Mouse (Mus musculus) kidney, adult 2 months (tissue): Measurements from ENCODE around the gene Diaph2. TPM values are rescaled to one million over a fixed set of nuclear protein-coding genes. Genes with fewer than 3 reads are reported as not detected.

Source experiments
- DNase-seq: peaks from one replicate; pipeline ENCODE4 v3.0.0; 2021
- H3K27ac ChIP-seq: fragments of 200-500 bp; 2 replicates; pipeline ENCODE4 v1.5.1; 2012; ENCODE audit warnings: low read depth, low read length, control low read depth, inconsistent platforms; ENCODE audit not compliant: insufficient read depth
- H3K27me3 ChIP-seq: fragments of 200-500 bp; replicated peaks from 2 replicates; pipeline ENCODE4 v1.6.1; 2012; ENCODE audit warnings: mild to moderate bottlenecking, moderate library complexity, low read length, inconsistent platforms; ENCODE audit not compliant: control insufficient read depth, insufficient read depth
- H3K36me3 ChIP-seq: fragments of 200-500 bp; 2 replicates; pipeline ENCODE4 v1.6.1; 2012; ENCODE audit warnings: mild to moderate bottlenecking, moderate library complexity, low read length, inconsistent platforms; ENCODE audit not compliant: control insufficient read depth, insufficient read depth
- H3K4me1 ChIP-seq: fragments of 200-500 bp; 2 replicates; pipeline ENCODE4 v1.6.1; 2011; ENCODE audit warnings: low read length; ENCODE audit not compliant: control insufficient read depth, insufficient read depth
- H3K4me3 ChIP-seq: fragments of 200-500 bp; 2 replicates; pipeline ENCODE4 v1.5.1; 2011; ENCODE audit warnings: mild to moderate bottlenecking, low read depth, low read length, control low read depth; ENCODE audit not compliant: insufficient read depth
- CTCF ChIP-seq: fragments of 200-500 bp; conservative IDR thresholded peaks from 2 replicates; pipeline ENCODE4 v1.5.1; 2011; ENCODE audit warnings: low read depth, mild to moderate bottlenecking, control low read depth, low read length, moderate library complexity, mixed read lengths; ENCODE audit not compliant: insufficient read depth, insufficient read length
- POLR2A ChIP-seq: fragments of 200-500 bp; IDR thresholded peaks from one replicate; pipeline ENCODE4 v1.6.1; 2011; ENCODE audit warnings: low read depth, low read length, control low read depth
- WGBS: fragments of 180-500 bp; shearing (Covaris S2); methylation state at CpG from one replicate; pipeline ENCODE4 v1.1.7; 2018; 5-methylcytosine and 5-hydroxymethylcytosine counted together
- polyA plus RNA-seq: library from polyadenylated mRNA; depleted of rRNA; stranded (reverse); fragments of >200 nt; gene quantifications from 2 replicates; pipeline ENCODE4 v1.2.3, GENCODE M21; 2012

The Diaph2 gene
- polyA plus RNA-seq, 1 experiment: 4.4 TPM

DNA sequence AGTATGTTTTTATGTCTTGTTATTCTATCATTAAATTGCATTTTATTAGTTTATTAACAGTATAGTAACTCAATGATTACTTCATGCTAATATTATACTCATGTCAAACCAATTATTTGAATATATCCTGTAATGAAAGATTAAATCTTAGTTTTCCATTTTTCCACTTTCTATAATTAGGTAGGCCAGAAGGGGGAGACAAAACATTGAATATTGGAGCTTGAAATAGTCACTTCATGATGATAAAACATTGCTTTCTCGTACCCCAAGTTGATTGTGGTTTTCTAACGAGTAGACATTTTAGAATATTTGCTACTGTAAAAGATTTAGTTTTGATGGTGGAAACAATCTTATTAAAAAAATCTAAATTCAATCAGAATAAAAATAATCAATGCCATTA, 82.4 kb downstream of the Diaph2 start:
- Histone ChIP-seq H3K27me3 (no peaks in the 10 kb centered on the region), H3K36me3 (no peaks in the 10 kb centered on the region), H3K27ac (no peak overlapping the region), H3K4me3 (no peak overlapping the region), H3K4me1 (no peaks in the 10 kb centered on the region)
- DNase-seq: peak; percentile 2
- TF ChIP-seq CTCF (no peak), POLR2A (no peak)
- WGBS: 27% methylated on average over 2 of the region's 2 CpGs

DNA sequence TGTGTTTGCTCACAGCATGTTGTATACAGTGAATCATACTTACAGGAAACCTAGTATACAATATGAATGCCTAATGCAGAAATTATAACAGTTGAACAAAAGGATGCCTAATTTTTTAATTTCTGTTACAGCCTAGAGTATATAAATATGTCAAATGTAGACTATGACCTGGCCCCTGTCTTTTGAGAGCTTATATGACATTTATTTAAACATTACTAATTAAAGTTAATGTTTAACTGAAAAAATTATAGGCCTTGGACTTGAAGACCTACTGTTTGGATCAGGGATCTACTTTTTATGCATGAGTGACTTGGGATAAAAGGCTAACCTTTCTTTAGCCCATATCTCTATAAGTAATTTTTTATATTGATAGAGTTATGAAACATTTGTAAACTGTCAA, 84.3 kb downstream of the Diaph2 start:
- no peak for DNase-seq
- TF ChIP-seq POLR2A (no peak), CTCF (no peak)
- H3K4me3 ChIP-seq: no peak overlapping the region
- no peak overlapping the region for H3K27ac ChIP-seq
- H3K36me3 ChIP-seq: no peaks in the 10 kb centered on the region
- no peaks in the 10 kb centered on the region for H3K4me1 ChIP-seq
- no peaks in the 10 kb centered on the region for H3K27me3 ChIP-seq

DNA sequence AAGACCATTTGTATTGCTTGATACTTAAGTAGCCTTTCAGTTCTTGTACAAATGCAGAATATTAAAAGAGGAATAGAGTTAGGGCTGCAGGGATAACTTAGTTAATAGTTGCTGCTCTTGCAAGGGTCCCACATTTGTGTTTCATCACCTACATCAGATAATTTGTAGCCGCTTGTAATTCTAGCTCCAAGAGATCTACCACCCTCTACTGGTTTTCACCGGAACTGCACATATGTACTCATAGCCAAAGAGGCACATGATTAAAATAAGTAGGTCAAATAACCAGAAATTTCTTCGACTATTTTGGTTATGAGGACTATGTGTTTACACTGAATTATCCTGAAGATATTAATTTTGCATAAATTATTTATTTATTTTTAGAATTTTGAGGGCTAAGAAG, 134.9 kb downstream of the Diaph2 start:
- no peaks in the 10 kb centered on the region for H3K4me1 ChIP-seq
- DNase-seq: peak; percentile 49
- H3K27ac ChIP-seq: no peak overlapping the region
- WGBS: 15% methylated on average over 3 of the region's 3 CpGs
- no peaks in the 10 kb centered on the region for H3K36me3 ChIP-seq
- no peaks in the 10 kb centered on the region for H3K27me3 ChIP-seq
- no peak overlapping the region for H3K4me3 ChIP-seq
- TF ChIP-seq POLR2A: no peak
- TF ChIP-seq CTCF: 0 out of 2 replicates have a peak, but pooled peaks have one; percentile 4

DNA sequence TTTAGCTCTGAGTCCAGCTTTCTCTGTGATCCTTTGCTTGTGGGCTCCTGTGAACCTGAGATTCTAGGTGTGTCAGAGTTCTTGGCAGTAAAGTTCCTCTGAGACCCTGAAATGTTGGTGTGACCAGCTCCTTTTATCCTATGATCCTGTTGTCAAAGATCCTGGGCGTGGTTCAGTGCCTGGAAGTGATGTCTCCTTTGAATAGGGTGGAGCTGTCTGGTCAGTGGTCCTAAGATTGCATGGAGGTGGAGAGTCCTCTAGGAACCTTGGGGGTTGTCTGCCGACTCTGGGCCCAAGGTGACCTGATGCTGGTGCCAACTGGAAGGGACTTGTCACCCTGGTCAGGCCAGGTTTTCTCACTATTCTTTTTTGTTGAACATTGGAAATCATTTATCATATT, 176.3 kb downstream of the Diaph2 start:
- H3K27ac ChIP-seq: no peak overlapping the region
- H3K36me3 ChIP-seq: no peaks in the 10 kb centered on the region
- no peak overlapping the region for H3K4me3 ChIP-seq
- no peaks in the 10 kb centered on the region for H3K4me1 ChIP-seq
- TF ChIP-seq POLR2A (no peak), CTCF (no peak)
- DNase-seq: no peak
- WGBS: 92% methylated on average over 2 of the region's 2 CpGs
- no peaks in the 10 kb centered on the region for H3K27me3 ChIP-seq

DNA sequence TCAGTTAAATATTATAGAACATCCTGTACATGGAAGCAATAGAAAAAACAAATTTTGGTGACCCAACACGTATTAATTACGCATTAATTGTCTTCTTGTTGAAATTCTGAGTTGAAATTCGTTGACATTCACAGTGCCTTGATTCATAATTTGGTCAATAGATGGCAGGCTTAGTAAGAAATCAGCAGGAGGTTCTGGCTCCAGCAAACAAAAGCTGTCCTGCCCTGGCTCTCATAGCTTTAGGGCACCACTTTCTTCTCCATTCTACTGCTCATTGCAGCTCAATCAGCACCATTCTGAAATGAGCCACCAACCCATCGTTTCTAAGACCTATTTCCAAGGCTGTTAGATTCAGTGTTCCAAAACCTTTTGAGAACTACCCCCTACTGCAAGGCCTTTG, 225.3 kb downstream of the Diaph2 start:
- 67% methylated on average over 4 of the region's 4 CpGs for WGBS
- H3K36me3 ChIP-seq: no peaks in the 10 kb centered on the region

DNA sequence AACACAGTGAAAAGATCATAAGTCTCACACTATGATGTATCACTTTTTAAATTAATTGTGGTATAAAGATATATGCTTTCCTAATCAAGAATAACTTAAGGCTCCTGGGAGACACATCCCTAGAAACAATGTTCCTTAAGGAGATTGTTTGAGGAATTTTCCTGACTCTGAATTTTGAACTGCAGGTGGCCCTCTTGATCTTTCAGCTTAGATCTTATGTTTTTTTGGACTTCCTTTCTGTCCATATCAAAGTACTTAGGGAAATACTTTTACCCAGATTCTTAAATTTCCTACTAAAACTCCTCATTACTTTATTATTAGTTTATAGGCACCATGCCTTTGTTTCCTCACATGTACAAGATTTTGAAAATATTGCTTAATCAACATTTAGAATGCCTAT, 258.7 kb downstream of the Diaph2 start:
- TF ChIP-seq POLR2A (no peak), CTCF (no peak)
- no peak overlapping the region for H3K27ac ChIP-seq

More for the DNA sequence above, 225.3 kb downstream of the Diaph2 start:
- TF ChIP-seq POLR2A: no peak
- TF ChIP-seq CTCF: 0 out of 2 replicates have a peak, but pooled peaks have one; percentile 7
- Histone ChIP-seq H3K4me1 (no peaks in the 10 kb centered on the region), H3K27ac (no peak overlapping the region), H3K4me3 (no peak overlapping the region), H3K27me3 (no peaks in the 10 kb centered on the region)
- DNase-seq: no peak

DNA sequence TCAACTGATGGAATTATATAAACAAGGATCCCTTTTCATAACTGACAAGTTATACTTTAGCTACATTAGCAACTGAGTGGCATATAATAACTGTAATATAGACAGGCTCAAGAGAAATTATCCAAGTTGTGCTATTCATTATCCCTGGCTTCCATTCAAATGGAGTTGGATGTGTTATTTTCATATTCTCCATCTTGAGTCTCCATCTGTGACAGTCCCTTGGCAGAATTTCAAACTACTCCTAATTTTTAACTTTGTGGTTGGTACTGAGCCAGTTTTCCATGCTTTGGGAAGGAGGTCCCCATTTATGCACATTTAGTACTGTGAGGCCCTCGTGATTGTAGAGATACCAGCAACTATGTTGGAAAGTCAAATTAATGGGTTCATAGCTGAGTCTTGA, 270.2 kb downstream of the Diaph2 start:
- Histone ChIP-seq H3K4me1 (no peaks in the 10 kb centered on the region), H3K36me3 (no peaks in the 10 kb centered on the region), H3K4me3 (no peak overlapping the region), H3K27me3 (no peaks in the 10 kb centered on the region), H3K27ac (no peak overlapping the region)
- TF ChIP-seq CTCF: no peak
- TF ChIP-seq POLR2A: no peak
- no peak for DNase-seq
- WGBS: 41% methylated on average over 1 of the region's 1 CpGs

More for the DNA sequence above, 258.7 kb downstream of the Diaph2 start:
- H3K4me3 ChIP-seq: no peak overlapping the region
- no peak for DNase-seq
- no peaks in the 10 kb centered on the region for H3K27me3 ChIP-seq
- H3K4me1 ChIP-seq: no peaks in the 10 kb centered on the region
- H3K36me3 ChIP-seq: no peaks in the 10 kb centered on the region

DNA sequence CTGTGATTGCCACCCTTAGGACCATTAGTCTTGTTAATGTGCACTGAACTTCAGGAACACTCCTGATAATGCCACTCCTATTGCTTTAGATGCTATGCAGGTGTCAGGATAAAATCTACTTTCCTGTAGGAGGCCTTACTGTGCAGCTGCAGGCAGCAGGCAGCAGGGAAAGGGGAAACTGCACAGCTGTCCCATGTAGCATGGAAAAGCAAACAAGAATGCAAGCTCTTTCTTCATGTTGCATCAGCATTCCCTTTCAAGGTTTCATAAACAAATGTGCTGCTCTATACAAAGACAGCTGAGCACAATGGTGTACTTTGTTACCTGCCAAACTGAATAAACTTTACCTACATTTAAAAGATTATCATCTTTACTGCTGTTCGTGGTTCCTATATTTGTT, 295.0 kb downstream of the Diaph2 start:
- H3K27ac ChIP-seq: no peak overlapping the region
- no peaks in the 10 kb centered on the region for H3K4me1 ChIP-seq
- TF ChIP-seq CTCF (no peak), POLR2A (no peak)
- H3K27me3 ChIP-seq: no peaks in the 10 kb centered on the region
- DNase-seq: no peak
- 81% methylated on average over 1 of the region's 1 CpGs for WGBS
- no peak overlapping the region for H3K4me3 ChIP-seq
- H3K36me3 ChIP-seq: no peaks in the 10 kb centered on the region
